Mouse (Mus musculus): ENCODE measurements around the gene Acly. TPM values are rescaled to one million over a fixed set of nuclear protein-coding genes. Genes with fewer than 3 reads are reported as not detected.

Gene Acly
- polyA plus RNA-seq, 1 experiment from 2014 or later, result 159 TPM

- WGBS, result 36% methylated on average over 15 of the region's 15 CpGs
These were observed 1.6 kb downstream of the Acly start for GRCm38 (mm10) chr11:100526052-100526816.

DNA sequence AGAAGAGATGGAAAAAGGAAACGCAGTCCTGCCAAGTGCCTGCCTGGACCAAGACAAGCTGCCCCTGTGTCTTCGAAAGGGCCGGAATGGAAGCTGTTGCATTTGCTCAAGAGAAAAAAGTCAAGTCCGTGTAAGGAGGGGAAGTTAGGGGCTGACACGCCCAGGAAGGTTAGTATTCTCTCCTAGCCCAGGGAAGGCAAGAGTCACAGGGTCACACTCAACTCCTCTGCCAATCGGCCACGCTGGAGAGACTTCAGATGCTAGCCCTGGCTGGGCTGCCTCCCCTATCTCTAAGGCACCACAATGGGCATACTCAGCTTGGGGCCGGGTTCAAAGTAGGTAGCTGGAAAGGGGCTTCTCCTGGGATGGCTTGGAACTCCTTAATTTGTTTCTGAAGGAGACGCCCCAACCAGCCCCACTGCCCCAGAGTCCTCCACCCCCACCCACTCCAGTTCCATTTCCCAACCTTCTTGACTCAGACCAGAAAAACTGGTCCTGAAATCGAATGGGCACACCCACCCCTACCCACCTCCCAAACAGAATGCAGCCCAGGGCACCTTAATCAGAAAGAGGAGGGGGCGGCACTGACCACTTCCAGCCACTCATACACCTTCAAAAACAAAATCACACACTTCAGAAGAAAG is 2.7 kb downstream of the Acly start:
- Histone ChIP-seq H3K4me2 (peak overlapping the region; percentile 90), H3K9ac (ENCODE audit: low read depth, low read length) (no peak overlapping the region), H3K9me3 (ENCODE audit: control insufficient read depth, low read length) (no peaks in the 10 kb centered on the region), H3K36me3 (ENCODE audit: control insufficient read depth, insufficient read depth, low read length) (peaks cover 30% of the 10 kb centered on the region), H3K4me3 (ENCODE audit: low read depth, low read length) (0 out of 2 replicates have a peak overlapping the region, but pooled peaks have one; percentile 78), H3K27me3 (replicated peaks; ENCODE audit: control insufficient read depth, insufficient read depth, low read length) (no peaks in the 10 kb centered on the region), H3K4me1 (replicated peaks; ENCODE audit: control insufficient read depth, insufficient read depth, low read length) (peaks cover 26% of the 10 kb centered on the region), H3K27ac (ENCODE audit: low read depth, low read length) (no peak overlapping the region)
- ATAC-seq (replicated peaks; ENCODE audit: low FRiP score) (no peak), DNase-seq (ENCODE audit: low spot score) (no peak)
- 65% methylated on average over 11 of the region's 11 CpGs for WGBS

More at GRCm38 (mm10) chr11:100526052-100526816, 1.6 kb downstream of the Acly start:
- Histone ChIP-seq H3K9ac (ENCODE audit: low read depth, low read length) (peak overlapping the region; percentile 87), H3K27ac (ENCODE audit: low read depth, low read length) (no peak overlapping the region), H3K36me3 (ENCODE audit: control insufficient read depth, insufficient read depth, low read length) (peaks cover 24% of the 10 kb centered on the region), H3K4me1 (replicated peaks; ENCODE audit: control insufficient read depth, insufficient read depth, low read length) (peaks cover 27% of the 10 kb centered on the region), H3K9me3 (ENCODE audit: control insufficient read depth, low read length) (no peaks in the 10 kb centered on the region), H3K4me2 (peak overlapping the region; percentile 90), H3K27me3 (replicated peaks; ENCODE audit: control insufficient read depth, insufficient read depth, low read length) (no peaks in the 10 kb centered on the region), H3K4me3 (ENCODE audit: low read depth, low read length) (peak overlapping the region; percentile 78)
- ATAC-seq (replicated peaks; ENCODE audit: low FRiP score) (no peak), DNase-seq (ENCODE audit: low spot score) (no peak)

- no peak for DNase-seq (ENCODE audit: low spot score)
- ATAC-seq (replicated peaks; ENCODE audit: low FRiP score), result no peak
- H3K9me3 ChIP-seq (ENCODE audit: control insufficient read depth, low read length), result no peaks in the 10 kb centered on the region
- H3K27me3 ChIP-seq (replicated peaks; ENCODE audit: control insufficient read depth, insufficient read depth, low read length), result no peaks in the 10 kb centered on the region
- no peak overlapping the region for H3K4me2 ChIP-seq
- H3K36me3 ChIP-seq (ENCODE audit: control insufficient read depth, insufficient read depth, low read length), result peaks cover 35% of the 10 kb centered on the region
- WGBS, result 87% methylated on average over 5 of the region's 5 CpGs
- H3K27ac ChIP-seq (ENCODE audit: low read depth, low read length), result no peak overlapping the region
- no peak overlapping the region for H3K9ac ChIP-seq (ENCODE audit: low read depth, low read length)
- H3K4me3 ChIP-seq (ENCODE audit: low read depth, low read length), result no peak overlapping the region
- peaks cover 26% of the 10 kb centered on the region for H3K4me1 ChIP-seq (replicated peaks; ENCODE audit: control insufficient read depth, insufficient read depth, low read length)
These were observed 3.4 kb downstream of the Acly start for GRCm38 (mm10) chr11:100524358-100524757.

DNA sequence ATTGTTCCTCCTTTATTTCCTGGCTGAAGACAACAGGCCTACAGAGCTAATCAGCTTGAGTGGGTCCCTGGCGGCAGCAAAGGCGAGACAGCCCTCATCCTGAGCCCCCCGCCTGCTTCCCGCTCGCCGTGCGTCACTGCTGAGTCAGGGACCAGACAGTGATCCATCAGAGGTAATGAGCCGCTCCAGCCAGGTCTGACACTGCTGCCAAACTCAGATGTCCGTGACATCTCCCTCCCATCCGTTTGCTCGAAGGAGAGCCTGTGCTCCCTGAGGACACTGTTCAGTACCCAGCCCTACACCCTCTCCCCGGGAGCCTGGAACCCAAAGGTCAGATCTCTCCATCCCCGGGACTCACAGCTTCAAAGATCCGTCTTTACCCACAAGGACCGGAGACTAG is 7.0 kb downstream of the Acly start:
- peaks cover 15% of the 10 kb centered on the region for H3K4me1 ChIP-seq (replicated peaks; ENCODE audit: control insufficient read depth, insufficient read depth, low read length)
- H3K4me2 ChIP-seq, result no peak overlapping the region
- DNase-seq (ENCODE audit: low spot score), result no peak
- 81% methylated on average over 15 of the region's 15 CpGs for WGBS
- H3K9me3 ChIP-seq (ENCODE audit: control insufficient read depth, low read length), result no peaks in the 10 kb centered on the region
- peaks cover 61% of the 10 kb centered on the region for H3K36me3 ChIP-seq (ENCODE audit: control insufficient read depth, insufficient read depth, low read length)
- H3K4me3 ChIP-seq (ENCODE audit: low read depth, low read length), result no peak overlapping the region
- no peak overlapping the region for H3K9ac ChIP-seq (ENCODE audit: low read depth, low read length)
- H3K27ac ChIP-seq (ENCODE audit: low read depth, low read length), result no peak overlapping the region
- ATAC-seq (replicated peaks; ENCODE audit: low FRiP score), result no peak
- no peaks in the 10 kb centered on the region for H3K27me3 ChIP-seq (replicated peaks; ENCODE audit: control insufficient read depth, insufficient read depth, low read length)

DNA sequence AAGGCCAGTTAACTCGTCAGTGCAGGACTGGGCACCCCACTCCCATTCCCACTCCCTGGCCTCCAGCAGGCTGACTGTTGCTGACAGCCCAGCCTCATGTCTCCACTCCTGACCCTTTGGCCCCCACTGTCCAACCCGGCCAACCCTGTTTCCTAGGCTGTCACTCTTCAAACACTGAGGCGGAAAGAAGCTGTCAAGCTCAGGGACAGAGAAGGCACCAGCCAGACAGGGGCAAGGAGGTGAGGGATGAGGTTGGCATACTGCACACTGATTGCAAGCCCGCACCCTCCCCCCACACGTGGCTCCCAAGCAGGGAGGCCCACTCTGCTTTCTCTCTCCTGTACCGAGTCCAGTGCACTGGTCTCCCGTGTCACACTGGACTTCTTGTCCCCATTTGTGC is 8.6 kb downstream of the Acly start:
- no peak; the same call in 1 of the 2 replicates for ATAC-seq (replicated peaks; ENCODE audit: low FRiP score)
- WGBS, result 71% methylated on average over 7 of the region's 7 CpGs
- Histone ChIP-seq H3K9me3 (ENCODE audit: control insufficient read depth, low read length) (no peaks in the 10 kb centered on the region), H3K27me3 (replicated peaks; ENCODE audit: control insufficient read depth, insufficient read depth, low read length) (no peaks in the 10 kb centered on the region), H3K36me3 (ENCODE audit: control insufficient read depth, insufficient read depth, low read length) (peaks cover 75% of the 10 kb centered on the region), H3K27ac (ENCODE audit: low read depth, low read length) (no peak overlapping the region), H3K4me2 (no peak overlapping the region), H3K9ac (ENCODE audit: low read depth, low read length) (no peak overlapping the region), H3K4me3 (ENCODE audit: low read depth, low read length) (no peak overlapping the region), H3K4me1 (replicated peaks; ENCODE audit: control insufficient read depth, insufficient read depth, low read length) (peaks cover 3% of the 10 kb centered on the region; the same call in 1 of the 2 replicates)
- no peak for DNase-seq (ENCODE audit: low spot score)

GRCm38 (mm10) chr11:100518188-100518591 is 9.6 kb downstream of the Acly start:
- Histone ChIP-seq H3K27ac (ENCODE audit: low read depth, low read length) (no peak overlapping the region; the same call in 1 of the 2 replicates), H3K9me3 (ENCODE audit: control insufficient read depth, low read length) (no peaks in the 10 kb centered on the region), H3K4me2 (no peak overlapping the region), H3K27me3 (replicated peaks; ENCODE audit: control insufficient read depth, insufficient read depth, low read length) (no peaks in the 10 kb centered on the region), H3K36me3 (ENCODE audit: control insufficient read depth, insufficient read depth, low read length) (peaks cover 79% of the 10 kb centered on the region), H3K4me3 (ENCODE audit: low read depth, low read length) (no peak overlapping the region), H3K9ac (ENCODE audit: low read depth, low read length) (no peak overlapping the region), H3K4me1 (replicated peaks; ENCODE audit: control insufficient read depth, insufficient read depth, low read length) (peaks cover 3% of the 10 kb centered on the region; the same call in 1 of the 2 replicates)
- DNase-seq (ENCODE audit: low spot score), result no peak
- ATAC-seq (replicated peaks; ENCODE audit: low FRiP score), result no peak
- WGBS, result 77% methylated on average over 5 of the region's 5 CpGs

- DNase-seq (ENCODE audit: low spot score), result no peak
- 82% methylated on average over 9 of the region's 9 CpGs for WGBS
- peaks cover 75% of the 10 kb centered on the region for H3K36me3 ChIP-seq (ENCODE audit: control insufficient read depth, insufficient read depth, low read length)
These were observed 11.5 kb downstream of the Acly start for GRCm38 (mm10) chr11:100516291-100516690.

GRCm38 (mm10) chr11:100515789-100516188 is 12.0 kb downstream of the Acly start:
- H3K4me2 ChIP-seq, result no peak overlapping the region
- 90% methylated on average over 9 of the region's 9 CpGs for WGBS

More at GRCm38 (mm10) chr11:100516291-100516690, 11.5 kb downstream of the Acly start:
- no peaks in the 10 kb centered on the region for H3K27me3 ChIP-seq (replicated peaks; ENCODE audit: control insufficient read depth, insufficient read depth, low read length)
- no peak overlapping the region for H3K9ac ChIP-seq (ENCODE audit: low read depth, low read length)
- ATAC-seq (replicated peaks; ENCODE audit: low FRiP score), result no peak
- no peaks in the 10 kb centered on the region for H3K9me3 ChIP-seq (ENCODE audit: control insufficient read depth, low read length)
- H3K4me1 ChIP-seq (replicated peaks; ENCODE audit: control insufficient read depth, insufficient read depth, low read length), result peaks cover 3% of the 10 kb centered on the region; the same call in 1 of the 2 replicates
- H3K4me3 ChIP-seq (ENCODE audit: low read depth, low read length), result no peak overlapping the region
- H3K4me2 ChIP-seq, result no peak overlapping the region
- H3K27ac ChIP-seq (ENCODE audit: low read depth, low read length), result no peak overlapping the region

More at GRCm38 (mm10) chr11:100515789-100516188, 12.0 kb downstream of the Acly start:
- no peak overlapping the region for H3K4me3 ChIP-seq (ENCODE audit: low read depth, low read length)
- no peaks in the 10 kb centered on the region for H3K9me3 ChIP-seq (ENCODE audit: control insufficient read depth, low read length)
- no peak overlapping the region for H3K9ac ChIP-seq (ENCODE audit: low read depth, low read length)
- DNase-seq (ENCODE audit: low spot score) (no peak), ATAC-seq (replicated peaks; ENCODE audit: low FRiP score) (no peak)
- no peak overlapping the region for H3K27ac ChIP-seq (ENCODE audit: low read depth, low read length)
- peaks cover 74% of the 10 kb centered on the region for H3K36me3 ChIP-seq (ENCODE audit: control insufficient read depth, insufficient read depth, low read length)
- H3K4me1 ChIP-seq (replicated peaks; ENCODE audit: control insufficient read depth, insufficient read depth, low read length), result peaks cover 3% of the 10 kb centered on the region; the same call in 1 of the 2 replicates
- H3K27me3 ChIP-seq (replicated peaks; ENCODE audit: control insufficient read depth, insufficient read depth, low read length), result no peaks in the 10 kb centered on the region
